In genomic region chr11:116534154-116534865, GRCm38 (mm10) we compare ENCODE assay signal across 8 mouse cellular contexts. TPM values are rescaled to one million over a fixed set of nuclear protein-coding genes. Genes with fewer than 3 reads are reported as not detected.
A peak's percentile ranks its signal among the peaks of the same experiment; 100 is the strongest.
DNase-seq lines count a peak whose midpoint lies in the region; ATAC-seq lines count a peak whose summit lies in the region.

No protein-coding gene starts in this region.

- peaks cover 34% of the 10 kb centered on the region for H3K4me1 ChIP-seq in intestine, embryonic 15.5 days (replicated peaks)
- H3K4me1 ChIP-seq in limb, embryonic 15.5 days: peaks cover 37% of the 10 kb centered on the region
- peaks cover 30% of the 10 kb centered on the region for H3K4me1 ChIP-seq in midbrain, embryonic 16.5 days (ENCODE audit: control insufficient read depth, insufficient read depth, low read length)

- WGBS in intestine, embryonic 15.5 days: 17% methylated on average over 20 of the region's 20 CpGs
- WGBS in limb, embryonic 15.5 days: 21% methylated on average over 20 of the region's 20 CpGs
- WGBS in midbrain, embryonic 16.5 days: 19% methylated on average over 20 of the region's 20 CpGs

- DNase-seq in 416B (ENCODE audit: low read depth): peak; percentile 66
- DNase-seq in adrenal gland, adult 18-20 months (ENCODE audit: low spot score in 2 of 2): peak; percentile 62 to 67
- peak; percentile 91 for DNase-seq in embryo, embryonic 10.5 days (ENCODE audit: low spot score)
- peak; percentile 64 for DNase-seq in splenic B cell, adult 2 months (ENCODE audit: low read depth, low spot score)

- peak overlapping the region; percentile 51 for H3K4me3 ChIP-seq in intestine, embryonic 15.5 days (replicated peaks)
- H3K4me3 ChIP-seq in limb, embryonic 15.5 days: peak overlapping the region; percentile 56
- peak overlapping the region; percentile 43 for H3K4me3 ChIP-seq in midbrain, embryonic 16.5 days (ENCODE audit: low read depth, low read length)

- peaks cover 35% of the 10 kb centered on the region for H3K27me3 ChIP-seq in intestine, embryonic 15.5 days (replicated peaks)
- peaks cover 51% of the 10 kb centered on the region for H3K27me3 ChIP-seq in limb, embryonic 15.5 days
- H3K27me3 ChIP-seq in midbrain, embryonic 16.5 days (ENCODE audit: control insufficient read depth, insufficient read depth, low read depth, low read length): peaks cover 25% of the 10 kb centered on the region
- H3K27me3 ChIP-seq in splenic B cell, adult 2 months (ENCODE audit: control insufficient read depth, insufficient read depth, low read length, poor library complexity, severe bottlenecking): no peaks in the 10 kb centered on the region

- H3K36me3 ChIP-seq in intestine, embryonic 15.5 days: peaks cover 12% of the 10 kb centered on the region
- H3K36me3 ChIP-seq in limb, embryonic 15.5 days: peaks cover 22% of the 10 kb centered on the region
- H3K36me3 ChIP-seq in midbrain, embryonic 16.5 days (ENCODE audit: control insufficient read depth, insufficient read depth, low read length): peaks cover 4% of the 10 kb centered on the region; the same call in 1 of the 2 replicates
- no peaks in the 10 kb centered on the region; the same call in 1 of the 2 replicates for H3K36me3 ChIP-seq in splenic B cell, adult 2 months (ENCODE audit: control insufficient read depth, insufficient read depth, low read length, poor library complexity, severe bottlenecking)

- H3K9ac ChIP-seq in intestine, embryonic 15.5 days: peak overlapping the region; percentile 49; the same call in 1 of the 2 replicates
- peak overlapping the region; percentile 7; the same call in 1 of the 2 replicates for H3K9ac ChIP-seq in limb, embryonic 15.5 days
- no peak overlapping the region; the same call in 1 of the 2 replicates for H3K9ac ChIP-seq in midbrain, embryonic 16.5 days (ENCODE audit: low read depth, low read length)

- ATAC-seq in granulocyte monocyte progenitor cell, adult 5-6 weeks (replicated peaks; ENCODE audit: poor library complexity, severe bottlenecking): peak; percentile 73
- ATAC-seq in intestine, embryonic 15.5 days: peak; percentile 76
- peak; percentile 53; the same call in 1 of the 2 replicates for ATAC-seq in limb, embryonic 15.5 days (ENCODE audit: insufficient number of reproducible peaks, low FRiP score, low TSS enrichment, low read depth)
- ATAC-seq in midbrain, embryonic 16.5 days: 0 out of 2 replicates have a peak, but pooled peaks have one; percentile 27

- no peaks in the 10 kb centered on the region for H3K9me3 ChIP-seq in intestine, embryonic 15.5 days
- no peaks in the 10 kb centered on the region for H3K9me3 ChIP-seq in limb, embryonic 15.5 days
- H3K9me3 ChIP-seq in midbrain, embryonic 16.5 days (replicated peaks; ENCODE audit: control insufficient read depth, low read length, poor library complexity, severe bottlenecking): no peaks in the 10 kb centered on the region

- no peak overlapping the region for H3K27ac ChIP-seq in intestine, embryonic 15.5 days
- H3K27ac ChIP-seq in limb, embryonic 15.5 days: no peak overlapping the region
- H3K27ac ChIP-seq in midbrain, embryonic 16.5 days (ENCODE audit: low read length): no peak overlapping the region

- peak overlapping the region; percentile 95 for H3K4me2 ChIP-seq in intestine, embryonic 15.5 days (replicated peaks)
- peak overlapping the region; percentile 99 for H3K4me2 ChIP-seq in limb, embryonic 15.5 days
- H3K4me2 ChIP-seq in midbrain, embryonic 16.5 days (ENCODE audit: low read length): peak overlapping the region; percentile 71

RNA-seq across cellular contexts. Expression of gene Sphk1, which starts 3.6 kb away (rescaled TPM):
- total RNA-seq in adrenal gland, adult 18-20 months (2021): 1 to 10 TPM; 1.9 to 2.5 TPM
- not detected in 2 replicates for total RNA-seq in granulocyte monocyte progenitor cell, adult 5-6 weeks (2014; fragmentation: Nextera tagmentation)
- total RNA-seq in granulocyte monocyte progenitor cell, adult 5-6 weeks (2017): not detected in 2 replicates
- 5.4 and 6.4 TPM in 2 replicates for polyA plus RNA-seq in intestine, embryonic 15.5 days (2015; fragmentation: Nextera tagmentation; extraction: Ambion mirVana)
- polyA plus RNA-seq in limb, embryonic 15.5 days (2015; fragmentation: Nextera tagmentation; extraction: Ambion mirVana): 7.7 and 11.2 TPM in 2 replicates
- polyA plus RNA-seq in midbrain, embryonic 16.5 days (2015; fragmentation: Nextera tagmentation; extraction: Ambion mirVana): 4.4 and 5.5 TPM in 2 replicates

RNA-seq across cellular contexts. Expression of gene Prpsap1, which starts 40.3 kb away (rescaled TPM):
- 100 to 1,000 TPM in 1 of 2 experiments, 10 to 100 TPM in 1; 67.7 to 102 TPM for total RNA-seq in adrenal gland, adult 18-20 months (2021)
- 79.6 and 83.4 TPM in 2 replicates for total RNA-seq in granulocyte monocyte progenitor cell, adult 5-6 weeks (2014; fragmentation: Nextera tagmentation)
- total RNA-seq in granulocyte monocyte progenitor cell, adult 5-6 weeks (2017): 26.0 and 53.2 TPM in 2 replicates
- polyA plus RNA-seq in intestine, embryonic 15.5 days (2015; fragmentation: Nextera tagmentation; extraction: Ambion mirVana): 210 and 225 TPM in 2 replicates
- polyA plus RNA-seq in limb, embryonic 15.5 days (2015; fragmentation: Nextera tagmentation; extraction: Ambion mirVana): 134 and 138 TPM in 2 replicates
- polyA plus RNA-seq in midbrain, embryonic 16.5 days (2015; fragmentation: Nextera tagmentation; extraction: Ambion mirVana): 177 and 198 TPM in 2 replicates

RNA-seq across cellular contexts. Expression of gene Ube2o, which starts 46.9 kb away (rescaled TPM):
- total RNA-seq in adrenal gland, adult 18-20 months (2021): 10 to 100 TPM; 27.6 to 29.0 TPM
- total RNA-seq in granulocyte monocyte progenitor cell, adult 5-6 weeks (2014; fragmentation: Nextera tagmentation): 5.2 and 6.8 TPM in 2 replicates
- total RNA-seq in granulocyte monocyte progenitor cell, adult 5-6 weeks (2017): 5.4 and 6.6 TPM in 2 replicates
- 8.4 and 8.8 TPM in 2 replicates for polyA plus RNA-seq in intestine, embryonic 15.5 days (2015; fragmentation: Nextera tagmentation; extraction: Ambion mirVana)
- polyA plus RNA-seq in limb, embryonic 15.5 days (2015; fragmentation: Nextera tagmentation; extraction: Ambion mirVana): 9.7 and 10.1 TPM in 2 replicates
- polyA plus RNA-seq in midbrain, embryonic 16.5 days (2015; fragmentation: Nextera tagmentation; extraction: Ambion mirVana): 15.5 and 17.0 TPM in 2 replicates

RNA-seq across cellular contexts. Expression of gene Aanat, which starts 51.9 kb away (rescaled TPM):
- total RNA-seq in adrenal gland, adult 18-20 months (2021): not detected
- total RNA-seq in granulocyte monocyte progenitor cell, adult 5-6 weeks (2014; fragmentation: Nextera tagmentation): not detected in 2 replicates
- not detected in 2 replicates for total RNA-seq in granulocyte monocyte progenitor cell, adult 5-6 weeks (2017)
- not detected in 2 replicates for polyA plus RNA-seq in intestine, embryonic 15.5 days (2015; fragmentation: Nextera tagmentation; extraction: Ambion mirVana)
- polyA plus RNA-seq in limb, embryonic 15.5 days (2015; fragmentation: Nextera tagmentation; extraction: Ambion mirVana): not detected in 2 replicates
- polyA plus RNA-seq in midbrain, embryonic 16.5 days (2015; fragmentation: Nextera tagmentation; extraction: Ambion mirVana): 0.20 and 0.36 TPM in 2 replicates
